Mouse (Mus musculus): ENCODE results near the gene Vps33b.

DNA sequence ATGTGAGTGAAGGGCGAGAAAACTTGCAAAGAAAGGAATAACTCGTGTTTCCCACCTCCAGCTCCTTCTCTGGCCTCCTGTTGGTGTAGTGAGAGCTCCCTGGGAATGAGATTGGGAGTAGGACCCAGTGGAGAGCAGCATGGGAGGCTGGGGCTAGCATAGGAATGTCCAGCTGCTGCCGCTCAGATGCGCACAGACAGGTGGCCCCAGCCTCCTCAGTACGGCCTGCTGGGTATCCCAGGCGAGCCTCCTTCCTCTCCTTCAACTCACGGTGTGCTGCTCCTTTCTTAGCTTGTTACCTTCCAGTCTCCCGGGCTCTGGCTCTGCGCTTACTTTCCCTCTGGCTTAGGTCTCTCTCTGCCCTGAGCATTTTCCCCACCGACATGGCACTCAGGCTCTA lies 10.6 kb downstream of the Vps33b start:
- TF ChIP-seq POLR2A (IDR thresholded peaks at IDR 0.05; ENCODE audit: borderline replicate concordance, insufficient read depth, low read length) (no peak), CTCF (IDR thresholded peaks at IDR 0.05; ENCODE audit: borderline replicate concordance, insufficient read depth, low read depth, low read length) (no peak)

Data from cerebellum, adult 2 months (tissue).